Mouse (Mus musculus): ENCODE measurements at regions not wholly inside any gene's neighbourhood (a gene's known extent, or its start where the extent isn't known, plus 50 kb on each side); places are given as distances from the start of the nearest gene placed in this dataset.

GRCm38 (mm10) chr1:52397460-52397859, 103.0 kb downstream of the Nab1 start:
- DNase-seq, result no peak

DNA sequence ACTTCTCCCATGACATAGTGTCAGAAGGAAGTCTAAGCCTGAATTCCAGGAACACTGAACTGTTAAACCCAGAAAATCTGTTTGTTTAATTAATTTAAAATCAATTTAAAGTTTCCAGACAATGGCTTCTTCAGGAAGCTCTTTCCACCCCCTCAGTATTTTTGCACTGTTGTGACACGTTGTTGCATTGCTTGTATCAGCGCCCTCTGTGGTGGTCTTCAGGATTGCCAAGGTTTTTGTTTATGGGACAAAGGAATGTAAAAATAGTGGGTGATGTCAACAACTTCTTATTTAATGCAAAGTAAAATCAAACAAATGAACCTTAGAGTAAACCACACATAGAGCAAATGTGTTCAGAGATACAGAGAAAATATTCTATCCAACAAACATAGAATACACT, 107.5 kb downstream of the Nab1 start:
- DNase-seq, result no peak

DNA sequence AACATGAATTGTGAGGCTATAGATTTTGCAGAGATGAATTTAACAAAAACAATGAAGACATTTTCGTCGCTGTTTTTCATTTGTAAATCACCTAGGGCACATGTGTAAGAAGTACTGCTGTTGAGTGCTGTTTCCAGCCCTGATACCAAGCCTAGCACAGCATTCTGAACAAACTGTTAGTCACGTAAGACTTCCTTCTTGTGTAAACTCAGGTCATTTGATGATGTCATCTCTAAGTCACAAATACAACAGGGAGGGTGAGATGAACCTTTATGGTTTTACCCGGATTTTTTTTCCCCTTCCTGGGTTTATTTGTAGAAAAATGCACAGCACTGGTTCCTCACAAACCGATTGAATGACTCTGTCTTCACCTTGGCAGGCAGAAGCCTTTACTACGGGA, 111.6 kb downstream of the Nab1 start:
- DNase-seq, result no peak

DNA sequence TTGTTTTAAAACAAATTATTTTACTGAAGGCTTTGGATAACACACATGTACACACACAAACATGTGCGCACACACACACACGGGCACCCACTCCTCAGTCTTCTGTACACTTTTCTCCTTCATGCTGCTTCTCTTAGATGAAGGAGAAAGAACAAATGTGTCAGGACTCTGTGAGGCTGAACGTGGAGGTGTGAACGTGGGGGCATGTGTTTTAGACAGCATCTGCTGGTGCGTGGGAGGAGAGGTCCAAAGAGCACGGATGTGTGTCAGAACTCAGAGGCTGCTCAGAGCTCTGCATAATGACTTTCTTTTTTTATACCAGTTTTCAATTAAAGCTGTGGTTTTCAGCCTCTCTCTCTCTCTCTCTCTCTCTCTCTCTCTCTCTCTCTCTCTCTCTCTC, 112.4 kb downstream of the Nab1 start:
- DNase-seq, result no peak

DNA sequence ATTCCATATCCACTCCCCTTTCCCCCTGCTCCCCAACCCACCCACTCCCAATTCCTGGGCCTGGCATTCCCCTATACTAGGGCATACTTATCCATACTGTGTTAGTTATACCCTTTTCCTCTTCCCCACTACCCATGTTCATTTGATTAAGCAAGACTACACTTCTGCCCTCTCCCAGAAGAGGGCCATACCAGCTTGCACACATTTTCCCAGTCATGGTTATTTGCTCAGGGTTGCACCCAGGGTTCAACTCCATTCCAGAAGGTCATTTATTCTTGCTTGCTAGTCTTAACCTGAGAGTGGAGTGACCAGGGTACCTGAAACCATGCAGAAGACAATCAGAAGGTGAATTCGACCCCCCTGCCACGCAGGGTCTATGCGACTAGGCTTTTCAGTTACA, 113.4 kb downstream of the Nab1 start:
- no peak for DNase-seq

DNA sequence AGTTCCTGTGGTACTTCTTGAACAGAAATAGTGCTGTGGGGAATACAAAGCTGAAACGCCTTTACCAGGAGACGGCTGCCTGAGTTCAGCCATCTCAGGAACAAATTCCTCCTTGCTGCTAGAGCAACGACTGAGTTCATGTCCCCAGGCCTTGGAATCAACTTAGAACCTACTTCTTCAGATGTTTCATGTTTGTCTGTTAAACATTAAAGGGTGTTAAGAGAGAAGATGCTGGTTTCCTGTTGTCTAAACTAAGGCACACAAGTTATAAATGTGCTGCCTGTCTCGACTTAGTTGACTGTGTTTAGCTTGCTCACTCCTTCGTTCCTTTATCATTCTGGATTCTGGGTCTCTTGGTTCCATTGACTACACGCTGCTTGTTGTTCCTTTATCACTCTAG, 125.2 kb downstream of the Nab1 start:
- no peak for DNase-seq

DNA sequence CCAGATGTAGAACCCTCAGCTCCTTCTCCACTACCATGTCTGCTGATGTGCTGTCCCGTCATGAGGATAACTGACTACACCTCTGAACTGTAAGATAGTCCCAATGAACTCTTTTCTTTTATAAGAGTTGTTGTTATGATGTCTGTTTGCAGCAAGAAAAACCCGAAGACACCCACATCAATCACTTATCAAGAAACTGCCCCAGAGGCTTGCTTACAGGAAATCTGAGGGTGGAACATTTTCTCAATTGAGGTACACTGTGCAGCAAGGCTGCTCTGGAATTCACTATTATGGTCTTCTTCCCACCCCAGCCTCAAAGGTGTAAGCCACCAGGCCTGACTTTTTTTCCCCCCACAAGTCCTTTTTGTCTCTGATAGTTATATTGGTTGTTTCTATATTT, 125.8 kb downstream of the Nab1 start:
- no peak for DNase-seq

GRCm38 (mm10) chr1:52373817-52374216, 126.7 kb downstream of the Nab1 start:
- DNase-seq, result no peak

DNA sequence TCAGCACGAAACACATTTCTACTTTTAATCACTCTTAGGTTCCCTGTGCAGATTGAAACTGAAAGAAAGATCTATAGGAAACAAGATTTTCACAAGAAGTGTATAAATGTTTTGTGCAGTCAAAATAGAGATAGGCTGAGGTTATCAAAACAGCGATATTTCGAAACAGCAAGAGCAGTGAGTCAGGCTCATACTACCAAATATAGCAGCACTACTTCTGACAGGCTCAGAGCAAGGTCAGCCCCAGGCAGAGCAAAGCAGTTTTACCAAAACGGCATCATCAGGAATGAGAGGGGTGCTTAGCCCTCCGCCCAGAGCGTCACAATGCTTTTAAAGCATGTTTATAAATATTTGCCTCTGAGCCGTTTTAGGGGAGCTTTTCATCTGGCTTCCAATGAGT, 133.4 kb upstream of the Gls start:
- no peak for DNase-seq

- DNase-seq, result no peak
These were observed 130.6 kb upstream of the Gls start for GRCm38 (mm10) chr1:52363625-52364024.

DNA sequence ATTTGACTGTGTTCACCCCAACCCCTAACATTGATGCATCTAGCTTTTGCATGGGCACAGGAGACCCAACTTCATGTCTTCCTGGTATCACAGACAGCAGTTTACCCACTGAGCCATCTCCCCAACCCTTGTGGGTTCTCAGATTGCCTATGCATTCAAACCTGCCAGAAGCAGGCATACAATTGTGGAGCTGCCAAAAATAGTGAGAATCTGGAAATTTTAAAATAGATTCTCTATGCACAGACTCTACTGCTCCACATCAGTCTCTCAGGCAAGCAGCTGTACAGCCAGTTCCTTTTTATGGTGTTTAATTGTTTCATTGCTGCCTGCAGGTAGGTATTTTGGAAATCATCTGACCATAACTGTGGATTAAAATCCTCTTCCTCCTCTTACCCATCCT, 129.9 kb upstream of the Gls start:
- no peak for DNase-seq

- DNase-seq, result peak; percentile 9
These were observed 121.1 kb upstream of the Gls start for GRCm38 (mm10) chr1:52354041-52354582.

- DNase-seq, result no peak
These were observed 109.1 kb upstream of the Gls start for GRCm38 (mm10) chr1:52342127-52342526.

DNA sequence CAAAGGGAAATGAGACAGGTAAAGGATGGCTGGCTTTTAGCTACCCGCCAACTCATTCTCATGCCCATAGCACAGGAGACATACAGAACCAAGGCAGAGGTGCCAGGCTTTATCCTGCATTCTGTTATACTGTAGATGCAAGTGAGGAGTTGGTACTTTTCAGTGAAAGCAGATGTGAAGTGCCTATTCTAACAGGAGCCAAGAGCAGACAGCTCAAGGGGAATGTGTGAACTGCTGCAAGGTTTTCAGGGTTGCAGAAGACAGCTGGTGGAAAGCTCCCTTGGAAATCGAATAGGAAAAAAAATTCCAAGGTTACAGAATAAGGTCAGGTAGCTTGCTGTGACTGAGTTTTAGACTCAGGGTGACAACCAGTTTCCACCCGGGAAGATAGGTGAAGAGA, 105.7 kb upstream of the Gls start:
- no peak for DNase-seq

DNA sequence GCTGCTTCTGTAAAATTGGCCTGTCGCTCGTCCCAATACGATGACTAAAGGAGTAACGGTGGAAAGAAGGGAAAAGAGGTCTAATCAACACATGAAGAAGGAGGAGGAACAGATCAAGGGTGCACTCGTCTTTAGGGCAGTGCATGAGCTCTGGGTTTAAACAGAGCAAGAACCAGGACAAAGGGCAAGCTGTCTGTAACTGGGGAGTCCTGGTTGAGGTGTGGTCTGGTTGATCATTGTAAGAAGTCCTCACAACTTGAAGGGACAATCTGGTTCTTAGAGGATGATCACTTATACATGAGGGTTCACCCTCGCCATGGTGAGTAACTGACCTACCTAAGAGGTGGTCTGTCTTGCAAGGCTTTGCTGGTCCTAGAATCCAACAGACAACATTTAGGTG, 105.2 kb upstream of the Gls start:
- no peak for DNase-seq

DNA sequence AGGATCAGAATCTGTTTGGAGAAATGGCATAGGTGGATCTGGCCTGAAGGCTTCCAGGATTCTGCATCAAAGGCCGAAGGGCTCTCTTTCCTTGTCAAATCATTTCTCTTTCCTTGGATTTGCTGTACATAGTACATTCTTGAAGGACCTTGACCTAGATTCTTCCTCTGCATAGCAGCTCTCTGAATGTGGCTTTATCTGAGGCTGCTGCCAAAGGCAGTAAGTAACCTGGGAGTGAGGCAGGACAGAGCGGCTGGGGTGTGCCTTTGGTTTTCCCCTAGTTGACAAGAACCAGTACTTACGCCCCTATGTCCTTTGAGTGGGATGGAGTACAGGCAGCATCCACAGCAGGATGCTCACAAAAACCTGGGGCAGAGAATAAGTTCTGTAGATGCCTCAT, 103.7 kb upstream of the Gls start:
- no peak for DNase-seq

DNA sequence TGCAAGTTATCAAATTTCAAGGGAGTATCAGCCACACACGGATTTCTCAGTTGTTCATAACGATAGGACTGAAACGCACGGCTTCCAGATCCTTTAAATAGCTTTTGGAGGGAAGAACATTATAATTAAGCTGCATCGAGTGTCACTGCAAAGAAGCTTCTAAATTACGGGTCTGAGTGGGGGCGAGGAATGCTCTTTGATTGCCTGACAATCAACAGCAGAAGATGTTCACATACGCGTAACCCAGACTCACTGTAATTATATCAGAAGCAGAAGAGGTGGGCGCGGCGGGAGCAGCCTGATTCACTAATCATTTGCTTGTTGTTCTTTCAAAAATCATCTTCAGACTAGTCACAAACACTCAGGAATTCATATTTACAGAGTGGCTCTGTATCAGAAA, 99.0 kb upstream of the Gls start:
- no peak for DNase-seq

DNA sequence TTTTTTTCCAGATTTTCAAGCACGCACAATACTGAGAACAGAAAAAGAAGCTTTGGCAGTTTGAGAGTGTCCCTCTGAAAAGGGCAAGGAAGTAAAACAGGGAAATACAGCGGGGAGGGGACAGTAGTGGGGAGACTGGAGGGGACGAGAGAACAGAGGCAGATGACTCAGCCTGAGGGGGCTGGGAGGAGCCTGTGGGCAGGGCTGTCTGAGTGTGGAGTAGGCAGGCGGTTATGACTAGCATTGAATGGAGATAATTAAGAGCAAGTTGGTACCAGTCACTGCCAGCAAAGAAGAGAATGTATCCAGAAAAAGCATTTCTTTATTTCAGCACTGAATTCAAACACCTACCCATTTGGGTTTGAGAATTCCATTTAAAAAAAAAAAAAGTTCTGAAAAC, 98.4 kb upstream of the Gls start:
- no peak for DNase-seq

DNA sequence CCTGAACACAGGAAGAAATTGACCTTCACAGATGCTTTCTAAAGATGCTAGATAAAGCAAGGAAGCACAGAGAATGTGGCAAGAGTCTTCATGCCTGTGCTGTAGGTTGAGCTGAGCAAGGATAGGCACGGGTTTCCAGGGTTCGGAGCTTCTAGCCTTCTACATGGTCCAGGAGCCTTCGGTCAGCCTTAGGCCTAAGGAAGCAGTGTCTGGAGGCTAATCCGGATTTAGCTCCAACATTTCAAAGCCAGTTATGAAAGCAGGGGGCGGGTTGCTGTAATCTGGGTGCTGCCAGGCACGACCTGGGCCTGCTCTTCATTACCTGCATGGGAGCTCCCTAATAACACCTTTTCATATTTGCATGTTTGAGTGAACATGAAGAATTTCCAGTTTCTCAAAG, 97.5 kb upstream of the Gls start:
- DNase-seq, result no peak

DNA sequence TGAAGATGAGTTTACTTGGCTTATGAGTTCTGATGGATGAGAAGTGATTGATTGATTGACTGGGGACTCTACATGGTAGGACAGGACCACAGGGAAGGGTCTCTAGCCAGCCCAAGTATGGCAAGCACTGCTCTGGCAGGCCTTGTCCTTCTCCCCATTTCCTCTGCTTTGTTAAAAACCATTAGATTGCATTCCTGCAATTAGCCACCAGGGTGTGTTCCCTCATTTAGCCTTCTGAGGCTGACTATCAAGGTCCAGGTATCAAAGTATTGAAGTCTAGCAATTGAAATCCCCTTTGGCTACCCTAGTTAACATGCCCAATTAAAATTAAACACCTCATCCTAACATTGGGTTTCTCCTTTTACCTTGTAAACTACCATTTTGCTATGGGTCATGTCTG, 95.5 kb upstream of the Gls start:
- DNase-seq, result no peak

DNA sequence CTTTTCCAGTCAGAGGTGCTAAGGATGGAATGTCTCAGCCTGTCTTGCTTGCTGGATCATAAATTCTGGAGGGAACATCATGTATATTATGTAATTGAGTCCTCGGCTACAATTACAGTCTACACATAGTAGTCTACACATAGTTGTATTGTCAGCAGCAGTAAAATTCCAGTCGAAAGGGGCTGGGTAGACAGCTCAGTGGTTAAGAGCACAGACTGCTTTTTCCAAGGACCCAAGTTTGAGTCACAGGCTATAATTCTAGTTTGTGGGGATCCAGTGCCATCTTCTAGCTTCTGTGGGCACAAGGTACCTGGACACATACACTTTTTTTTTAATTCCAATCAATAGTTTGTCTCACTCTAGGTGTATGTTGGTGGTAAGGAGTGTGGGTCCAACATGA, 91.3 kb upstream of the Gls start:
- no peak for DNase-seq

GRCm38 (mm10) chr1:52312076-52312633, 79.1 kb upstream of the Gls start:
- DNase-seq, result no peak

DNA sequence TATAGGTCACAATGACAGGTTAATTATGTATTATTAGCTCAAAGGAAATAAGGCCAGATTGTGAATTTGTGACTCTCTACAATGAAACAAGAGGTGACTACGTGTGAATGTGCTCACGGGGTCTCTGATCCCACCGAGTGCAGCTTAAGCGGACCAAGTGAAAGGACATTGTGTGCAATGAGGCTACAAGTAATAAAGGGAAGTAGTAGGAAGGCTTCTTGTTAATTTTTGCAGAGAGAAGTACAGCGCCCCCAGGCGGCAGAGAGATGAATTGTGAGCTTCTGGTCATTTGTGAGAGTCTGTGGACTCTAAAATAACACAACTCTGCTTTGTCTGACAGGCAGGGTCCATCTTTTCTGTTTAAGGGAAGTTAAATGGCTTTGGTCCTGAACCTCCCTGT, 73.9 kb upstream of the Gls start:
- peak; percentile 28 for DNase-seq

DNA sequence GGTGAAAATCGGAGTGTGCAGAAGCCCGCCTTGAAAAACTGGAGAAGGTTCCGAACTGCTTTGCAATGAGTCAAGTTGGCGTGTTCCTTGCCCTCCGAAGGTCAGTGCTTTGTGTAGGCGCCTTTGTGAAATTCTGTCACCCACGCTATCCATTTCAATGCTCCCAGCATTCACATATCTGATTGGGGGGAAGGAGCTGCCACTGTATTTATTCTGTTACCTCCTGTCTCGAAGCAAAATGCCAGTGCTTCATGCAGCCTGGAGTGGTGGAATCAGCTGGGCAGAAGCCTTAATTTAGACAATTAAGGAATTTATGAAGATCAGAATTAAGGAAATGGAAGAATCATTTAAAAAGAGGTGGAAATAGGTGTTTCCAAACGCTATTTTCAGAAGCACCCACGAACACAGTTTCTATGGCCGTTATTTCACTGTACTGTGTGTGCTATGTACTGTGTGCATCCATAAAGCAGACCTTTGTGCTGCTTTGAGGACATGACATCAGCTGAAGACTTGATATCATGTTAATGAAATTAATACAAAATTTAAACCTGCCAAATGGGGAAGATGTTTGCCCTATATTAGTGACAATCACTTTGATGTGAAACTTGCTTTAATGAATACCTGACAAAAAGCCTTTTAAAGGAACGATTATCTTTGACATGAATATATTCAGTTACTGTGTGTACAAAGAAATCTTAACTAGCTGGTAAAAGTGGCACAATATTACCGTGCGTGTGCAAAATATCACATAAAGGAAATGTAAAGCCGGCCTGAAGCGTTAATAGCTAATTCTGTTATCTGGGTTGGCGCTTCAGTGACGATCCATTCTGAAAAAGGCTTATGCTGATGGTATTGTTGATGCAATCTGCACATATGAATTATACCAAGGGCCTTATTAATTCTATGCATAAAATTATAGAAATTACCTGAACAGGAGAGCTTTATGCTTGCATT, 72.9 kb upstream of the Gls start:
- no peak for DNase-seq

GRCm38 (mm10) chr1:52302557-52302956, 69.5 kb upstream of the Gls start:
- peak; percentile 75 for DNase-seq

All from cerebellum, adult 11-12 months (tissue).